Mouse (Mus musculus) urinary bladder, adult 2 months (tissue): ENCODE data around the gene Kif5a. TPM values are rescaled to one million over a fixed set of nuclear protein-coding genes. Genes with fewer than 3 reads are reported as not detected.
"Not testable (repeated sequence)": the region's sequence is repeated elsewhere in the genome, so short reads cannot be mapped to it uniquely, and the experiment has no call there.

ENCODE experiments used
- DNase-seq: peaks from one replicate; pipeline ENCODE4 v3.0.0; 2022; ENCODE audit warnings: low spot score
- polyA plus RNA-seq: library from polyadenylated mRNA; depleted of rRNA; stranded (reverse); fragments of >200 nt; gene quantifications from 2 replicates; pipeline ENCODE4 v1.2.3, GENCODE M21; 2012; rRNA removed

Gene Kif5a
- polyA plus RNA-seq, result 5.9 and 6.6 TPM in 2 replicates

- DNase-seq, result no peak
These were observed at the start of gene Kif5a for GRCm38 (mm10) chr10:127262548-127263398. Gene Kif5a, minus strand, starts transcription at chr10:127263348.

GRCm38 (mm10) chr10:127312858-127313257 is 49.7 kb upstream of the Kif5a start:
- DNase-seq, result no peak

GRCm38 (mm10) chr10:127312356-127312676 is 49.2 kb upstream of the Kif5a start:
- no peak for DNase-seq

- DNase-seq, result peak; percentile 77
These were observed 48.6 kb upstream of the Kif5a start, which contains the start of gene Mars for GRCm38 (mm10) chr10:127311476-127312355. Gene Mars, minus strand, starts transcription at chr10:127311786.

- no peak for DNase-seq
These were observed 47.7 kb upstream of the Kif5a start for GRCm38 (mm10) chr10:127310523-127311475.

GRCm38 (mm10) chr10:127309167-127309566 is 46.0 kb upstream of the Kif5a start:
- DNase-seq, result not testable (repeated sequence)

- DNase-seq, result no peak
These were observed 40.0 kb upstream of the Kif5a start for GRCm38 (mm10) chr10:127303136-127303535.

- DNase-seq, result no peak
These were observed 37.2 kb upstream of the Kif5a start for GRCm38 (mm10) chr10:127300361-127300760.

GRCm38 (mm10) chr10:127297015-127297871 is 34.1 kb upstream of the Kif5a start:
- DNase-seq, result no peak

GRCm38 (mm10) chr10:127295986-127296794 is 33.0 kb upstream of the Kif5a start:
- no peak for DNase-seq

- DNase-seq, result no peak
These were observed 31.9 kb upstream of the Kif5a start for GRCm38 (mm10) chr10:127294895-127295510.

GRCm38 (mm10) chr10:127293590-127294113 is 30.5 kb upstream of the Kif5a start:
- DNase-seq, result no peak

GRCm38 (mm10) chr10:127292987-127293538 is 29.9 kb upstream of the Kif5a start:
- DNase-seq, result no peak

- no peak for DNase-seq
These were observed 28.9 kb upstream of the Kif5a start for GRCm38 (mm10) chr10:127291881-127292638.

GRCm38 (mm10) chr10:127290930-127291880 is 28.1 kb upstream of the Kif5a start:
- peak; percentile 60 for DNase-seq

GRCm38 (mm10) chr10:127290307-127290929 is 27.3 kb upstream of the Kif5a start:
- peak; percentile 96 for DNase-seq
